Mouse (Mus musculus) liver, adult 2 months (tissue): ENCODE results near the gene Lexm.

Experiments used
- CTCF ChIP-seq: fragments of 200-500 bp; IDR thresholded peaks from 2 replicates; pipeline ENCODE4 v1.5.1; 2011; ENCODE audit warnings: low read depth, low read length, control low read depth
- POLR2A ChIP-seq: fragments of 200-500 bp; IDR thresholded peaks from 2 replicates; pipeline ENCODE4 v1.6.1; 2011; ENCODE audit warnings: low read length, control low read depth; ENCODE audit not compliant: insufficient read depth; ENCODE audit errors: extremely low read depth

GRCm38 (mm10) chr4:106545817-106546373, 71.1 kb downstream of the Lexm start:
- TF ChIP-seq CTCF (no peak), POLR2A (no peak)
